Mouse (Mus musculus) CH12.LX (cell line): Measurements from ENCODE around the gene H2-Eb1. TPM values are rescaled to one million over a fixed set of nuclear protein-coding genes. Genes with fewer than 3 reads are reported as not detected.

Experiments used
- DNase-seq: peaks from one replicate; pipeline ENCODE4 v3.0.0-alpha.2; 2013; ENCODE audit errors: extremely low read depth
- H3K27ac ChIP-seq: 2 replicates; pipeline ENCODE4 v1.5.1; 2012; ENCODE audit warnings: low read depth, mild to moderate bottlenecking, control low read depth, moderate library complexity; ENCODE audit not compliant: insufficient read depth
- H3K27me3 ChIP-seq: replicated peaks from 2 replicates; pipeline ENCODE3; 2012; ENCODE audit warnings: inconsistent platforms
- H3K36me3 ChIP-seq, 2 experiments: replicated peaks in 1 of 2; 2 replicates each; pipeline versions ENCODE3 to v1.6.1; 2012; ENCODE audit warnings: inconsistent platforms in 1 of 2, low read length in 1 of 2, mild to moderate bottlenecking in 1 of 2, mixed read lengths in 1 of 2, moderate library complexity in 1 of 2; ENCODE audit not compliant: control insufficient read depth in 1 of 2, insufficient read depth in 1 of 2
- H3K4me1 ChIP-seq, 2 experiments: 2 replicates each; pipeline ENCODE4 v1.6.1; 2012; ENCODE audit warnings: inconsistent platforms in 1 of 2, moderate library complexity in 1 of 2; ENCODE audit not compliant: insufficient read depth in 2 of 2, control insufficient read depth in 1 of 2
- H3K4me2 ChIP-seq: 2 replicates; pipeline ENCODE4 v1.6.1; 2012; ENCODE audit warnings: low read depth, mild to moderate bottlenecking, control low read depth; ENCODE audit not compliant: poor library complexity, insufficient read depth, severe bottlenecking
- H3K4me3 ChIP-seq, 3 experiments: fragments of 150-350 bp in 1 of 3; sonication (generic) in 1 of 3; replicated peaks in 1 of 3; 2 replicates each; pipeline versions ENCODE3 to v1.5.1; 2011 to 2012; ENCODE audit warnings: low read depth in 2 of 3, low read length in 2 of 3, mild to moderate bottlenecking in 2 of 3, moderate library complexity in 2 of 3, control low read depth in 1 of 3, improper control_type of control experiment in 1 of 3, inconsistent platforms in 1 of 3, mixed read lengths in 1 of 3; ENCODE audit not compliant: poor library complexity in 1 of 3
- H3K79me2 ChIP-seq: replicated peaks from 2 replicates; pipeline ENCODE4 v1.6.1; 2012; ENCODE audit warnings: mild to moderate bottlenecking, moderate library complexity; ENCODE audit not compliant: control insufficient read depth, poor library complexity, insufficient read depth, severe bottlenecking; ENCODE audit errors: extremely low read depth
- H3K9ac ChIP-seq: 2 replicates; pipeline ENCODE4 v1.6.1; 2012; ENCODE audit warnings: low read depth, mild to moderate bottlenecking, control low read depth, moderate library complexity; ENCODE audit not compliant: insufficient read depth
- H3K9me3 ChIP-seq: replicated peaks from 2 replicates; pipeline ENCODE3; 2012; ENCODE audit warnings: low read length, inconsistent platforms, mixed read lengths
- BHLHE40 ChIP-seq: IDR thresholded peaks from 2 replicates; pipeline ENCODE4 v1.6.1; 2011; ENCODE audit warnings: mild to moderate bottlenecking, low read depth, low read length, improper control_type of control experiment
- CHD1 ChIP-seq: IDR thresholded peaks from 2 replicates; pipeline ENCODE4 v1.6.1; 2012; ENCODE audit warnings: low read depth, low read length, improper control_type of control experiment, inconsistent platforms
- ELF1 ChIP-seq: IDR thresholded peaks from 2 replicates; pipeline ENCODE4 v1.6.1; 2014; ENCODE audit warnings: low read depth, mild to moderate bottlenecking, inconsistent platforms, low read length, improper control_type of control experiment
- EP300 ChIP-seq: IDR thresholded peaks from 2 replicates; pipeline ENCODE4 v1.6.1; 2011; ENCODE audit warnings: low read length, improper control_type of control experiment
- GABPA ChIP-seq: IDR thresholded peaks from 2 replicates; pipeline ENCODE4 v1.6.1; 2012; ENCODE audit warnings: low read depth, low read length, improper control_type of control experiment, inconsistent platforms; ENCODE audit not compliant: insufficient replicate concordance
- HCFC1 ChIP-seq: IDR thresholded peaks from 2 replicates; pipeline ENCODE4 v1.6.1; 2012; ENCODE audit warnings: low read depth, mild to moderate bottlenecking, inconsistent platforms, low read length, improper control_type of control experiment
- IRF4 ChIP-seq: IDR thresholded peaks from 2 replicates; pipeline ENCODE4 v1.6.1; 2014; ENCODE audit warnings: low read depth, mild to moderate bottlenecking, inconsistent platforms, low read length, improper control_type of control experiment
- JUN ChIP-seq: IDR thresholded peaks from 2 replicates; pipeline ENCODE4 v1.6.1; 2011; ENCODE audit warnings: low read depth, mild to moderate bottlenecking, low read length, improper control_type of control experiment, moderate library complexity; ENCODE audit not compliant: insufficient read depth
- JUND ChIP-seq: conservative IDR thresholded peaks from 2 replicates; pipeline ENCODE4 v1.6.1; 2011; ENCODE audit warnings: low read depth, low read length, improper control_type of control experiment
- MAX ChIP-seq: IDR thresholded peaks from 2 replicates; pipeline ENCODE4 v1.6.1; 2011; ENCODE audit warnings: low read length, improper control_type of control experiment
- MAZ ChIP-seq: IDR thresholded peaks from 2 replicates; pipeline ENCODE4 v1.6.1; 2012; ENCODE audit warnings: low read depth, mild to moderate bottlenecking, inconsistent platforms, low read length, improper control_type of control experiment, moderate library complexity
- MYC ChIP-seq: IDR thresholded peaks from 2 replicates; pipeline ENCODE4 v1.6.1; 2011; ENCODE audit warnings: low read depth, mild to moderate bottlenecking, improper control_type of control experiment, low read length
- NELFE ChIP-seq: IDR thresholded peaks from 2 replicates; pipeline ENCODE4 v1.6.1; 2011; ENCODE audit warnings: low read depth, low read length, improper control_type of control experiment
- POLR2AphosphoS2 ChIP-seq: IDR thresholded peaks from 2 replicates; pipeline ENCODE4 v1.6.1; 2011; ENCODE audit warnings: low read depth, low read length, improper control_type of control experiment
- RAD21 ChIP-seq: IDR thresholded peaks from 2 replicates; pipeline ENCODE4 v1.6.1; 2011; ENCODE audit warnings: low read depth, mild to moderate bottlenecking, low read length, improper control_type of control experiment, moderate library complexity
- TCF12 ChIP-seq: IDR thresholded peaks from 2 replicates; pipeline ENCODE4 v1.6.1; 2014; ENCODE audit warnings: low read depth, mild to moderate bottlenecking, inconsistent platforms, low read length, improper control_type of control experiment
- USF1 ChIP-seq: IDR thresholded peaks from 2 replicates; pipeline ENCODE4 v1.6.1; 2014; ENCODE audit warnings: low read depth, mild to moderate bottlenecking, inconsistent platforms, low read length, improper control_type of control experiment
- USF2 ChIP-seq: conservative IDR thresholded peaks from 2 replicates; pipeline ENCODE4 v1.6.1; 2011; ENCODE audit warnings: low read depth, low read length, improper control_type of control experiment
- ZMIZ1 ChIP-seq: IDR thresholded peaks from 2 replicates; pipeline ENCODE4 v1.6.1; 2012; ENCODE audit warnings: low read depth, mild to moderate bottlenecking, inconsistent platforms, low read length, improper control_type of control experiment
- dilution Hi-C: fragments of 300-500 bp; cut with MboI; formaldehyde crosslinking; loops from 2 replicates; pipeline ENCODE4 v1.14.3; 2020; ENCODE audit warnings: low sequenced_read_pairs; ENCODE audit not compliant: extremely low pct_unique_long_range_greater_than_20kb, extremely low pct_ligation_motif_present
- in situ Hi-C: fragments of 300-500 bp; cut with MboI; formaldehyde crosslinking; loops from 3 replicates; pipeline ENCODE4 v1.14.3; 2019; ENCODE audit warnings: low sequenced_read_pairs, low pct_ligation_motif_present, low pct_unique_long_range_greater_than_20kb, mixed read lengths
- polyA plus RNA-seq: library from polyadenylated mRNA; unstranded; fragments of >175 nt; gene quantifications from 2 replicates; pipeline ENCODE4 v1.2.1, GENCODE M21; 2012; ENCODE audit warnings: low read depth; ENCODE audit not compliant: insufficient read length
- total RNA-seq, 2 experiments: library from RNA; depleted of rRNA; stranded (reverse); fragments of 300-350 nt in 1 of 2; fragments of >200 nt in 1 of 2; gene quantifications; 2 replicates each; pipeline ENCODE4 v1.2.3; 2012 to 2014

H2-Eb1 gene
- total and polyA plus RNA-seq, 3 experiments, result 511 to 898 (median 629) TPM

DNA sequence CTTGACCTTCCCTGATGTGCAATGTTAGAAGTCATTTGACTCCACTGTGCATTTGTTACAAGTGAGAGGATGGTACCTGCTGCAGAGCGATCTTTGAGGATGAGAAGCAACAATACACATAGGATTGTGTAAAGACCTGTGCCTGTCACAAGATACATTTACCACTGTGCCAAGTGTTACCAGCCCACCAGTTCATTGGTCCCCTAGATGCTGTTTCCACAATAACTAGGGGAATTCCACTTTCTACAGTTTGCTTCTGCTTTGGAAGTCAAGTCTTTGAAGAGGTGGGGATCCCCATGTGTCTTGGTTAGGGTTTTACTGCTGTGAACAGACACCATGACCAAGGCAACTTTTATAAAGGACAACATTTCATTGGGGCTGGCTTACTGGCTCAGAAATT lies 25.5 kb downstream of the H2-Eb1 start:
- H3K9ac ChIP-seq, result no peak overlapping the region
- no peak for DNase-seq
- H3K4me1 ChIP-seq, result peaks cover 15 to 60% of the 10 kb centered on the region in 2 experiments
- no peaks in the 10 kb centered on the region for H3K79me2 ChIP-seq
- TF ChIP-seq GABPA (no peak), ELF1 (no peak), JUN (no peak), EP300 (0 out of 2 replicates have a peak, but pooled peaks have one; percentile 38), MYC (no peak), MAX (0 out of 2 replicates have a peak, but pooled peaks have one; percentile 33), RAD21 (no peak), USF1 (no peak), POLR2AphosphoS2 (no peak), JUND (no peak), TCF12 (peak; percentile 17; the same call in 1 of the 2 replicates), USF2 (no peak), NELFE (no peak), BHLHE40 (peak; percentile 83), ZMIZ1 (no peak)
- TF ChIP-seq, all 38 proteins: peak for 4
- H3K4me3 ChIP-seq, result no peak overlapping the region
- peaks cover 9% of the 10 kb centered on the region for H3K9me3 ChIP-seq
- in situ Hi-C loops (no loop called here), dilution Hi-C loops (no loop called here)
- H3K36me3 ChIP-seq, result peaks cover 16 to 48% of the 10 kb centered on the region in 2 experiments
- H3K27me3 ChIP-seq, result no peaks in the 10 kb centered on the region
- no peak overlapping the region for H3K4me2 ChIP-seq
- H3K27ac ChIP-seq, result peak overlapping the region; percentile 62

DNA sequence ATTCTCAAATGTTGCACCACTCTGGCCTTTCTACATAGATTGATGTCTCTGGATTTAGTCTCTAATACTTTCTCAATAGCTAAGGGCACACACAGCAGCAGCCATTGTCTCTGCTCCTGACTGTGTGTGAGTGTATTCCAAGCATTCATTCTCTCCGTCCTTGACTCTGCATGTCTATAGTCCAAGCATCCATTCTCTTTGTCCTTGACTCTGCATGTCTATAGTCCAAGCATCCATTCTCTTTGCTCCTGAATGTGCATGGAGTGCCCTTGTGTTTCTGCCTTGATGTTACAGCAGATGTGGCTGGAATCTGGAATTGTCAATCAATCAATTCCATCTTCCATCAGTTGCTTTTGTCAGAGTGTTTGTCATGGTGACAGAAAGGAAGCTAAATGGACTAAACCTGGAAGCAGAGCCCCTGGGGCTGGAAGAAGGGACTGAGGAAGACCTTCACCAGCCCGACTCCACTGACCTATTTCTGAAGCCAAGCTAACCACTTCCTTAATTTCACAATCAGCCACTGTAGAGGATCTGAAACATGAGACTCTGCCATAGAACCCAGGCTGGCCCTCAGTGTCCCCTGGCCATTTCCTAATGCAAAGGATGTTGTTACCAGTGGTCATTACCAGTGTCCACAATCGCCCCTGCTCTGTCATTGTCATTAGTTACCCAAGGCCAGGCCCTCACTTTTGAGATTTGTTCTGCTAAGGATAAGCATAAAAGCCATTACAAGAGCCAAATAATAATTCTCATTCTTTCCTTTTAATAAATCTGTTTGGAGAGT lies 35.1 kb downstream of the H2-Eb1 start:
- DNase-seq, result no peak
- H3K27me3 ChIP-seq, result no peaks in the 10 kb centered on the region
- in situ Hi-C loops (no loop called here), dilution Hi-C loops (no loop called here)
- no peaks in the 10 kb centered on the region for H3K9me3 ChIP-seq
- no peak overlapping the region for H3K4me3 ChIP-seq
- H3K36me3 ChIP-seq, result peaks cover 26 to 84% of the 10 kb centered on the region in 2 experiments
- TF ChIP-seq ZMIZ1, result 0 out of 2 replicates have a peak, but pooled peaks have one; percentile 47
- no peak for TF ChIP-seq HCFC1
- 0 out of 2 replicates have a peak, but pooled peaks have one; percentile 12 for TF ChIP-seq ELF1
- no peak for TF ChIP-seq MAZ
- TF ChIP-seq EP300, result peak; percentile 68
- no peak; the same call in 1 of the 2 replicates for TF ChIP-seq IRF4
- no peak for TF ChIP-seq CHD1
- peak; percentile 65 for TF ChIP-seq POLR2AphosphoS2
- H3K27ac ChIP-seq, result no peak overlapping the region
- no peak overlapping the region for H3K9ac ChIP-seq
- H3K4me2 ChIP-seq, result no peak overlapping the region
- peaks cover 19 to 45% of the 10 kb centered on the region in 2 experiments for H3K4me1 ChIP-seq
- peaks cover 18% of the 10 kb centered on the region for H3K79me2 ChIP-seq
